Mouse (Mus musculus) CH12.LX (cell line): ENCODE data around the gene Engase. TPM values are rescaled to one million over a fixed set of nuclear protein-coding genes. Genes with fewer than 3 reads are reported as not detected.

ENCODE experiments used
- DNase-seq: peaks from one replicate; pipeline ENCODE4 v3.0.0-alpha.2; 2013; ENCODE audit errors: extremely low read depth
- H3K27ac ChIP-seq: 2 replicates; pipeline ENCODE4 v1.5.1; 2012; ENCODE audit warnings: low read depth, mild to moderate bottlenecking, control low read depth, moderate library complexity; ENCODE audit not compliant: insufficient read depth
- H3K27me3 ChIP-seq: replicated peaks from 2 replicates; pipeline ENCODE3; 2012; ENCODE audit warnings: inconsistent platforms
- H3K36me3 ChIP-seq, 2 experiments: replicated peaks in 1 of 2; 2 replicates each; pipeline versions ENCODE3 to v1.6.1; 2012; ENCODE audit warnings: inconsistent platforms in 1 of 2, low read length in 1 of 2, mild to moderate bottlenecking in 1 of 2, mixed read lengths in 1 of 2, moderate library complexity in 1 of 2; ENCODE audit not compliant: control insufficient read depth in 1 of 2, insufficient read depth in 1 of 2
- H3K4me1 ChIP-seq, 2 experiments: 2 replicates each; pipeline ENCODE4 v1.6.1; 2012; ENCODE audit warnings: inconsistent platforms in 1 of 2, moderate library complexity in 1 of 2; ENCODE audit not compliant: insufficient read depth in 2 of 2, control insufficient read depth in 1 of 2
- H3K4me2 ChIP-seq: 2 replicates; pipeline ENCODE4 v1.6.1; 2012; ENCODE audit warnings: low read depth, mild to moderate bottlenecking, control low read depth; ENCODE audit not compliant: poor library complexity, insufficient read depth, severe bottlenecking
- H3K4me3 ChIP-seq, 3 experiments: fragments of 150-350 bp in 1 of 3; sonication (generic) in 1 of 3; replicated peaks in 1 of 3; 2 replicates each; pipeline versions ENCODE3 to v1.5.1; 2011 to 2012; ENCODE audit warnings: low read depth in 2 of 3, low read length in 2 of 3, mild to moderate bottlenecking in 2 of 3, moderate library complexity in 2 of 3, control low read depth in 1 of 3, improper control_type of control experiment in 1 of 3, inconsistent platforms in 1 of 3, mixed read lengths in 1 of 3; ENCODE audit not compliant: poor library complexity in 1 of 3
- H3K79me2 ChIP-seq: replicated peaks from 2 replicates; pipeline ENCODE4 v1.6.1; 2012; ENCODE audit warnings: mild to moderate bottlenecking, moderate library complexity; ENCODE audit not compliant: control insufficient read depth, poor library complexity, insufficient read depth, severe bottlenecking; ENCODE audit errors: extremely low read depth
- H3K9ac ChIP-seq: 2 replicates; pipeline ENCODE4 v1.6.1; 2012; ENCODE audit warnings: low read depth, mild to moderate bottlenecking, control low read depth, moderate library complexity; ENCODE audit not compliant: insufficient read depth
- H3K9me3 ChIP-seq: replicated peaks from 2 replicates; pipeline ENCODE3; 2012; ENCODE audit warnings: low read length, inconsistent platforms, mixed read lengths
- CHD1 ChIP-seq: IDR thresholded peaks from 2 replicates; pipeline ENCODE4 v1.6.1; 2012; ENCODE audit warnings: low read depth, low read length, improper control_type of control experiment, inconsistent platforms
- CTCF ChIP-seq, 2 experiments: IDR thresholded peaks in 1 of 2; conservative IDR thresholded peaks in 1 of 2; 2 replicates each; pipeline ENCODE4 v1.5.1; 2011 to 2012; ENCODE audit warnings: low read depth in 2 of 2, low read length in 2 of 2, improper control_type of control experiment in 1 of 2, inconsistent platforms in 1 of 2, mild to moderate bottlenecking in 1 of 2, moderate library complexity in 1 of 2
- ELF1 ChIP-seq: IDR thresholded peaks from 2 replicates; pipeline ENCODE4 v1.6.1; 2014; ENCODE audit warnings: low read depth, mild to moderate bottlenecking, inconsistent platforms, low read length, improper control_type of control experiment
- EP300 ChIP-seq: IDR thresholded peaks from 2 replicates; pipeline ENCODE4 v1.6.1; 2011; ENCODE audit warnings: low read length, improper control_type of control experiment
- GABPA ChIP-seq: IDR thresholded peaks from 2 replicates; pipeline ENCODE4 v1.6.1; 2012; ENCODE audit warnings: low read depth, low read length, improper control_type of control experiment, inconsistent platforms; ENCODE audit not compliant: insufficient replicate concordance
- HCFC1 ChIP-seq: IDR thresholded peaks from 2 replicates; pipeline ENCODE4 v1.6.1; 2012; ENCODE audit warnings: low read depth, mild to moderate bottlenecking, inconsistent platforms, low read length, improper control_type of control experiment
- IRF4 ChIP-seq: IDR thresholded peaks from 2 replicates; pipeline ENCODE4 v1.6.1; 2014; ENCODE audit warnings: low read depth, mild to moderate bottlenecking, inconsistent platforms, low read length, improper control_type of control experiment
- KAT2A ChIP-seq: IDR thresholded peaks from 2 replicates; pipeline ENCODE4 v1.6.1; 2012; ENCODE audit warnings: low read length, improper control_type of control experiment, inconsistent platforms; ENCODE audit not compliant: insufficient replicate concordance
- MAFK ChIP-seq: IDR thresholded peaks from 2 replicates; pipeline ENCODE4 v1.6.1; 2011; ENCODE audit warnings: low read length, improper control_type of control experiment; ENCODE audit not compliant: insufficient replicate concordance
- MAX ChIP-seq: IDR thresholded peaks from 2 replicates; pipeline ENCODE4 v1.6.1; 2011; ENCODE audit warnings: low read length, improper control_type of control experiment
- NELFE ChIP-seq: IDR thresholded peaks from 2 replicates; pipeline ENCODE4 v1.6.1; 2011; ENCODE audit warnings: low read depth, low read length, improper control_type of control experiment
- POLR2A ChIP-seq: IDR thresholded peaks from 2 replicates; pipeline ENCODE4 v1.6.1; 2011; ENCODE audit warnings: low read depth, mild to moderate bottlenecking, improper control_type of control experiment, low read length
- RAD21 ChIP-seq: IDR thresholded peaks from 2 replicates; pipeline ENCODE4 v1.6.1; 2011; ENCODE audit warnings: low read depth, mild to moderate bottlenecking, low read length, improper control_type of control experiment, moderate library complexity
- RCOR1 ChIP-seq: conservative IDR thresholded peaks from 2 replicates; pipeline ENCODE4 v1.6.1; 2012; ENCODE audit warnings: low read depth, mild to moderate bottlenecking, inconsistent platforms, low read length, improper control_type of control experiment
- TBP ChIP-seq: conservative IDR thresholded peaks from 2 replicates; pipeline ENCODE4 v1.6.1; 2011; ENCODE audit warnings: low read depth, low read length, improper control_type of control experiment
- TCF12 ChIP-seq: IDR thresholded peaks from 2 replicates; pipeline ENCODE4 v1.6.1; 2014; ENCODE audit warnings: low read depth, mild to moderate bottlenecking, inconsistent platforms, low read length, improper control_type of control experiment
- ZC3H11A ChIP-seq: IDR thresholded peaks from 2 replicates; pipeline ENCODE4 v1.6.1; 2012; ENCODE audit warnings: low read depth, mild to moderate bottlenecking, inconsistent platforms, low read length, improper control_type of control experiment
- ZNF384 ChIP-seq: IDR thresholded peaks from 2 replicates; pipeline ENCODE4 v1.6.1; 2012; ENCODE audit warnings: low read depth, low read length, improper control_type of control experiment, inconsistent platforms
- dilution Hi-C: fragments of 300-500 bp; cut with MboI; formaldehyde crosslinking; loops from 2 replicates; pipeline ENCODE4 v1.14.3; 2020; ENCODE audit warnings: low sequenced_read_pairs; ENCODE audit not compliant: extremely low pct_unique_long_range_greater_than_20kb, extremely low pct_ligation_motif_present
- in situ Hi-C: fragments of 300-500 bp; cut with MboI; formaldehyde crosslinking; loops from 3 replicates; pipeline ENCODE4 v1.14.3; 2019; ENCODE audit warnings: low sequenced_read_pairs, low pct_ligation_motif_present, low pct_unique_long_range_greater_than_20kb, mixed read lengths
- polyA plus RNA-seq: library from polyadenylated mRNA; unstranded; fragments of >175 nt; gene quantifications from 2 replicates; pipeline ENCODE4 v1.2.1, GENCODE M21; 2012; ENCODE audit warnings: low read depth; ENCODE audit not compliant: insufficient read length
- total RNA-seq, 2 experiments: library from RNA; depleted of rRNA; stranded (reverse); fragments of 300-350 nt in 1 of 2; fragments of >200 nt in 1 of 2; gene quantifications; 2 replicates each; pipeline ENCODE4 v1.2.3; 2012 to 2014

Engase gene
- total and polyA plus RNA-seq, 3 experiments, result 7.0 to 12.1 (median 9.7) TPM

GRCm38 (mm10) chr11:118469509-118470160 lies 7.0 kb upstream of the Engase start:
- no peaks in the 10 kb centered on the region for H3K79me2 ChIP-seq
- no peak for DNase-seq
- H3K4me2 ChIP-seq, result no peak overlapping the region
- no peak overlapping the region for H3K27ac ChIP-seq
- H3K4me3 ChIP-seq, result no peak overlapping the region
- dilution Hi-C loops, result no loop called here
- H3K9me3 ChIP-seq, result no peaks in the 10 kb centered on the region
- H3K27me3 ChIP-seq, result peaks cover 79% of the 10 kb centered on the region
- in situ Hi-C loops, result no loop called here
- peaks cover 0 to 2% of the 10 kb centered on the region in 2 experiments; a peak in 1 of 4 replicates for H3K4me1 ChIP-seq
- no peak overlapping the region for H3K9ac ChIP-seq
- H3K36me3 ChIP-seq, result no peaks in the 10 kb centered on the region
- TF ChIP-seq KAT2A, result no peak
- TF ChIP-seq IRF4, result no peak
- TF ChIP-seq MAFK, result no peak
- no peak for TF ChIP-seq MAX
- TF ChIP-seq ZNF384, result no peak
- no peak for TF ChIP-seq ELF1
- no peak for TF ChIP-seq TCF12
- TF ChIP-seq RCOR1, result no peak
- TF ChIP-seq HCFC1, result no peak
- TF ChIP-seq POLR2A, result no peak
- no peak for TF ChIP-seq TBP
- no peak for TF ChIP-seq EP300
- no peak for TF ChIP-seq ZC3H11A
- TF ChIP-seq RAD21, result no peak
- TF ChIP-seq NELFE, result no peak

- no peak overlapping the region for H3K9ac ChIP-seq
- H3K27ac ChIP-seq, result no peak overlapping the region
Measured at GRCm38 (mm10) chr11:118470234-118470966, 6.2 kb upstream of the Engase start.

More at GRCm38 (mm10) chr11:118470234-118470966, 6.2 kb upstream of the Engase start:
- TF ChIP-seq GABPA, result no peak
- TF ChIP-seq RAD21, result no peak
- no peak for TF ChIP-seq CHD1
- TF ChIP-seq RCOR1, result no peak
- TF ChIP-seq CTCF (conservative IDR thresholded peaks at IDR 0.05 in 1 of 2, IDR thresholded peaks at IDR 0.05 in 1 of 2; ENCODE audit: low read depth in 2 of 2, low read length in 2 of 2), result no peak
- Histone ChIP-seq H3K4me3 (no peak overlapping the region), H3K27me3 (peaks cover 80% of the 10 kb centered on the region), H3K36me3 (no peaks in the 10 kb centered on the region), H3K4me2 (no peak overlapping the region), H3K79me2 (no peaks in the 10 kb centered on the region), H3K4me1 (peaks cover 0 to 2% of the 10 kb centered on the region in 2 experiments; a peak in 1 of 4 replicates), H3K9me3 (no peaks in the 10 kb centered on the region)
- DNase-seq, result no peak
- in situ Hi-C loops, result no loop called here
- dilution Hi-C loops, result no loop called here
